Mouse (Mus musculus) layer of hippocampus, postnatal 14 days (tissue): ENCODE results near the gene Enc1. TPM values are rescaled to one million over a fixed set of nuclear protein-coding genes. Genes with fewer than 3 reads are reported as not detected.

Source experiments
- DNase-seq, 2 experiments: peaks; one replicate each; pipeline ENCODE4 v3.0.0; 2021 to 2022; ENCODE audit warnings: low spot score in 2 of 2, mixed read lengths in 1 of 2
- total RNA-seq, 2 experiments: library from RNA; stranded (reverse); gene quantifications; 2 replicates each; pipeline ENCODE4 v1.2.3; 2021

Gene Enc1
- total RNA-seq, 2 experiments from 2014 or later = 582 to 626 TPM

GRCm38 (mm10) chr13:97282911-97283281, 42.0 kb downstream of the Enc1 start:
- no peak for DNase-seq

- DNase-seq = no peak
Observed at GRCm38 (mm10) chr13:97287046-97287445, 46.1 kb downstream of the Enc1 start.

DNA sequence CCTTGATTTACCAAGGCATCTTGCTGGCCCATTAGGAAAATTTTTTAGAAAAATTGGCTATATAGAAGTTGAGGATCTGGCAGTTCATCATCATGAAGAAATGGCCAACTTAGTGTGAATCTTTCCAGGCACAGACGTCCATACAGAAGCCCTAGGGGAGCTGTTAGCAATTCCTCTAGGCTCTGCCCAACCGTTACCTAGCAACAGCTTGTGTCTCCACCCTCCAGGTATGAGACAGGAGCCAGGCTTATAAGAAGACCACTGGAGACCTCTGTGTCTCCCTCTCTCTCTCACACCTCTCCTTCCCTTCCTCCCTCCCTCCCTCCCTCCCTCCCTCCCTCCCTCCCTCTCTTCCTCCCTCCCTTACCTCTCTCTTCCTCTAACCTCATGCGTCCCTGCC, 49.8 kb downstream of the Enc1 start:
- no peak for DNase-seq

- DNase-seq = no peak
Observed at GRCm38 (mm10) chr13:97291354-97291753, 50.4 kb downstream of the Enc1 start.

DNA sequence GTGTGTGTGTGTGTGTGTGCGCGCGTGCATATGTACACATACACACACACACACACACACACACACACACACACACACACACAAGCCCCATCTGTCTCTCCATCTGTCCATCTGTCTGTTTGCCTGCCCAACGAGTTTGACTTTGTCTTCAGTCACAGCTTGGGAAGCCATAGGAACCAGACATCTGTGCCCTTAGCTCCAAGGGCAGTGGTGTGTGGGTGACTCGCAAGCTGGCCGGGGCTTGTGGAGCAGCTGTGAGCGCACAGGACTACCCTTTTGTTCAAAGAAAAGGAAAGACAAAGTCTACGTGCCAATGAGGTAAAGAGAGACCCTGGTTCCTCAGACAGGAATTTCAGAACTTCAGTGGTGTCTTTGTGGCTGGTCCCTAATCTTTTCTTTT, 51.1 kb downstream of the Enc1 start:
- peak; percentile 54 to 64 for DNase-seq

GRCm38 (mm10) chr13:97292451-97293245, 51.7 kb downstream of the Enc1 start:
- no peak for DNase-seq

GRCm38 (mm10) chr13:97295101-97295852, 54.4 kb downstream of the Enc1 start:
- no peak for DNase-seq

DNA sequence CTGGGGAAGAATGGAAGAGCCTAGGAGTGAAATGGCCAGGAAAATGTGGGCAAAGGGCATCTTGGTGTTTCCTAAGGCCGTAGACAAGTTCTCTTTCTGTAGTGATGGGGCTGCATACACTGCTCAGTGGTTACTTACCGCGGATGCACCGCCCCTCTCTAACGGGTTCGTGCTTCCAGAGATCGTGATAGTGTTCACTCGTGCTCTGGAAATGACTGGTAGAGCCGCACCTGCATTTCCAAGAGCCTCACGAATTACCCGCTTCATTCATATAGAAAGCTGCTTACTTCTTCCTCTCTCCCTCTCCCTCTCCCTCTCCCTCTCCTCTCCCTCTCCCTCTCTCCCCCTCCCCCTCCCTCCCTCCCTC, 54.9 kb downstream of the Enc1 start:
- DNase-seq = no peak

GRCm38 (mm10) chr13:97296281-97296680, 55.4 kb downstream of the Enc1 start:
- no peak for DNase-seq

- no peak for DNase-seq
Observed at GRCm38 (mm10) chr13:97296757-97297156, 55.9 kb downstream of the Enc1 start.

DNA sequence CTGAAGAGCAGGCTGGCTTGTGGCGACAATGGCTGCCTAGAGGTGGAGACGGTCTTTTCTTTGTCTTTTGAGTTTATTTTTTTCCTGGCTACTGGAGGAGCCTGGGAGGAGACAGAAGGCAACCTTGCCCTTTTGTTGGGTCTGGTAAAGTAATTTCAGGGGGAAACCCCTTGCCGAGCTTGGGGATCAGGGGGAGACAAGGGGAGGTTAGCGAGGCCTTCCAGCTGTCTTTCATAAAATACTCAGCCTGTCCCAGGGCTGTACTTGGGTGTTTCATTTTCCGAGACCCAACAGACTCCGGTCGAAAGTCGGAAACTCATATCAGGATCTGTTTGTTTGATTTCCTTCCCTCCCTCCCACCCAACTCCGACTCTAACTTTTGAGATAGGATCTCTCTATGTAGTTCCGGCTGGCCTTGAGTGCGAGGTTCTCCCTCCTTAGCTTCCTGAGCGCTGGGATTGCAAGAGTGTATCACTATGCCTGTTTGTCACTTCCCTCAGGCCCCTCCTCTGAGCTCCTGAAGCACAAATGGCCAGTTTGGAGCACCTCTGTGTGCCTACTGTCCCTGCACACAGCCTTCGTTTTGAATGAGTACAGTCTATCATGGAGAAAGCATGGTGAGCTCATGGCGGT, 56.6 kb downstream of the Enc1 start:
- no peak for DNase-seq

GRCm38 (mm10) chr13:97298896-97299295, 58.0 kb downstream of the Enc1 start:
- no peak for DNase-seq

GRCm38 (mm10) chr13:97299877-97300873, 59.3 kb downstream of the Enc1 start:
- no peak for DNase-seq

Other genes with a start within 250 kb of the Enc1 start
- gene 1700029F12Rik, start 206.7 kb upstream of the Enc1 start, total RNA-seq = not detected
- gene Fam169a, start 173.8 kb upstream of the Enc1 start, total RNA-seq = 10 to 100 TPM; 35.6 to 37.5 TPM
- 1 to 10 TPM in 1 of 2 experiments, not detected in 1; 5.0 TPM for gene Gm6169, start 141.9 kb upstream of the Enc1 start, total RNA-seq
- 10 to 100 TPM; 28.3 to 29.1 TPM for gene Gfm2, start 103.2 kb upstream of the Enc1 start, total RNA-seq
- 10 to 100 TPM; 60.5 to 67.7 TPM for gene Nsa2, start 103.2 kb upstream of the Enc1 start, total RNA-seq
- 100 to 1,000 TPM; 111 to 112 TPM for gene Hexb, start 42.7 kb upstream of the Enc1 start, total RNA-seq